Mouse (Mus musculus): ENCODE data around the gene Cadps2.

DNA sequence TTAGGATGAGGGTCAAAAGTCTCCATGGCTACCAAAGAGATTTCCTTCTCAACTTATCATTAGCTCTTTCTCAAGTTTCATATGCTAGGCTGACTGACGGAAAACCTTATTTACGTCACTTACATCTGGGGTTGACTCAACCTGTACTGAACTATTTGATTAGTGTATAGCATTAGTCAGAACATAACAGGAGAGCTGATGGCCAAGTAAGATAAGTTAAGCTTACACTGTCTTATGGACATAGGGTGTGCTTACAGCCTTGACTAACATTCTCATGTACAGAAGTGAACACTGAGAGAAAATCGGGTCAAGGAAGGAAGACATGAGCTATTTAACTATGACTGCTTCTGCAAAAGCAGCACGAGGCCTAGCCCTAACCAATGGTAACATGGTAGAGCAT lies 550.5 kb downstream of the Cadps2 start:
- TF ChIP-seq USF1 (IDR thresholded peaks at IDR 0.05; ENCODE audit: low read depth) (no peak), POLR2A (IDR thresholded peaks at IDR 0.05; ENCODE audit: insufficient read length, low read depth) (no peak), MYOG (IDR thresholded peaks at IDR 0.05; ENCODE audit: control insufficient read depth in 1 of 3, insufficient read depth in 1 of 3, insufficient read length in 2 of 3, low read depth in 2 of 3) (no peak)

All from myocyte (in vitro differentiated cells).